Mouse (Mus musculus) urinary bladder, postnatal 10 days (tissue): ENCODE results near the gene Gucy2g.
"Not testable (repeated sequence)": the region's sequence is repeated elsewhere in the genome, so short reads cannot be mapped to it uniquely, and the experiment has no call there.

ENCODE experiments used
- DNase-seq: peaks from one replicate; pipeline ENCODE4 v3.0.0; 2022; ENCODE audit warnings: low spot score

The Gucy2g gene

DNA sequence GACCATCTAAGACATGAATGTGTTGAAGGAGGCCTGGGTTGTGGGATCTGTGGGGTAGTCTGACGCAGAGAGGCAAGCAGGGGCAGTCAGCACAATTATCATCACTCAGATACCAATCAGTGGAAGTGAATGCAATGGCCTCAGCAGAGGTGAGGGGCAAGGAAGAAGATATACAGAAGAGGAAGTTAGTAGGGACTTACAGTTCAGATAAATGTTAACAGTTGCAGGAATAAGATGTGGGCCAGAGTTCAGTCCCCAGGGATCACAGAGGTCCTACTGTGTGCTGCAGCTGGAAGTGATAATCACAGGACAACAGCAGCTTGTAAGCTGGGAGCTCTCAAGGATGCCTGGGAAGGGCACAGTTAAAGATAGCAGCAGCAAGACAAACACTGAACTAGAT, 76.9 kb downstream of the Gucy2g start:
- no peak for DNase-seq

DNA sequence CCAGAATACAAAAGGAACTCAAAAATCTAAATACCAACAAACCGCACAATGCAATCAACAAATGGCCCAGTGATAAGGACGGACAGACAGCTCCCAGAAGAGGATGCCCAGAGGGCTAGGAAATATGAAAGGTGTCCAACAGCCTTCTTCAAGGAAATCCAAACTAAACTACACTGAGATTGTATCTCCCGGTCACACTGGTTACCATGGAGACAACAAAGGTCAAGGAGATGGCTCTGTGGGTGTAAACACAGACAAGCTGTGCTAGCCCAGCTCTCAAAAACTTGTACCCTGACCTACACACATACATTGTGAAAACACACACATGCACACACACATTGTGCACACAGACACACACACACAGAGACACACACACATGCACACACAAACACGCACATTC, 78.8 kb downstream of the Gucy2g start:
- DNase-seq, result no peak

DNA sequence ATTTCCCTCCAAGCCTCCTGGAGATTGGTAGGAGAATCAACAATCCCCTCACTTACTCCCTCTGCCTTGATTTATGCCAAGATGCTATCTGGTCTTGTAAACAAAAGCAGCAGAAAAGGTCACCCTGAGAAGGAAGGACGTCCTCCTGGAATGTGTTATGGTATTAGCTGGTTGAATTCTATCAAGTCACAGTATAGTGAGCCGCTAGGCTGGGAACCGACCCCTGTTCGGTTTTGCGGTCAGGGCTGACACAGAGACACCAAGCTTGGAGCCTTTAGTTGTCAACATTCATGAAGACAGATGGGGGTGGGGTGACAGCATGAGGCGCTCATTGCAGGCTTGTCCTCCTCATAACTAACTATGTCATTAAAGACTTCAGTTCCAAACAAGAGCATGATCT, 81.2 kb downstream of the Gucy2g start:
- DNase-seq, result no peak

DNA sequence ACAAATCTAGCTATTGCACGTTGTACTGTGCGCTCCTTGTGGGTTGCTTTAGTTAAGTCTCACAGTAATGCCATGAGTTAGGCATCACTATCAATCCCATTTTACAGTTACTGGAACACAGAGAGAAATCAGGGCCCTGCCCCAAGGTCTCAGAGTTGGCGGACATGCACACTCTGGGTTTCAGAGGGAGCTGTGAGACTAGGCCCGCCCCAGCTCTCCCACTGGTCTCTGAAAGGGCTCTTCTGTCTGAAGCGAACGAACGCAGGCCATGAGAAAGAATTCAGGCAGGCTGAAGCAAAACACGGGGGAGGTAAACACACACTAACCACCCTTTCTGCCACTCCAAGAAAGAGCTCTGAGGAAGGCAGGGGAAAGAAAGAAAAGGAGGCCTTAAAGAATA, 82.4 kb downstream of the Gucy2g start:
- DNase-seq, result no peak

DNA sequence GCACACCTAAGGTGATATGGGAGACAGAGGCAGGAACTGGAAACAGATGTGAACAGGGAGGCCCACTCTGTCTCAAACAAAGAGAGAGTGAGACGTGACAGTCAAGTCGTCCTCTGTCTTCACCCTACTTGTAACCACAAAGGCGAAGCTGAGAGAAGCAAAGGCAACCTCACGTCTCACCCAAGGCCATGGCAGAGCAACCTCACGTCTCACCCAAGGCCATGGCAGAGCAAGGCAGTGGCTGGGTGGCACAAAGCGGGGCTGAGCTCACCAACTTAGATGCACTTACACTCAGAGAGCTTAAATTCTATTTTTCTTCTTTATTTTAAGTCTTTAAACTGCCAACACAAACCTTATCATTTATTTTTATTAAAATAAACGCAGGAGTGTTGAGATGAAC, 84.0 kb downstream of the Gucy2g start:
- no peak for DNase-seq

DNA sequence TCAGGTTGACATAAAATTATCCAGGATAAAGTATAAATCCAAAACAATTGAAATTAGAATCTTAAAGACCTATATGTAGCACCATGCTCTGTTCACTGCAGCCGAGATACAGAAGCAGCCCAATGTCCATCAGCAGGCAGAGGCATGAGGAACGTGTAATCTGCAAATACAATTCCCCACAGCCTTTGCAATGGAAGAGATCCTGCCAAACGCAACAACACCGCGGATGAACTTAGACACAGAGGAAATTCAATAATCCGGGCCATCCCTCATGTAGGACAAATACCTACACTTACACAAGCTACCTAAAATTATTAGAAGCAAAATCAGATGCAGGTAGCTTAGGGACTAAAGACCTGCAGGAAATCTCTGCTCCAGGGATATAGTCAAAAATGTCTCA, 88.1 kb downstream of the Gucy2g start:
- DNase-seq, result no peak

DNA sequence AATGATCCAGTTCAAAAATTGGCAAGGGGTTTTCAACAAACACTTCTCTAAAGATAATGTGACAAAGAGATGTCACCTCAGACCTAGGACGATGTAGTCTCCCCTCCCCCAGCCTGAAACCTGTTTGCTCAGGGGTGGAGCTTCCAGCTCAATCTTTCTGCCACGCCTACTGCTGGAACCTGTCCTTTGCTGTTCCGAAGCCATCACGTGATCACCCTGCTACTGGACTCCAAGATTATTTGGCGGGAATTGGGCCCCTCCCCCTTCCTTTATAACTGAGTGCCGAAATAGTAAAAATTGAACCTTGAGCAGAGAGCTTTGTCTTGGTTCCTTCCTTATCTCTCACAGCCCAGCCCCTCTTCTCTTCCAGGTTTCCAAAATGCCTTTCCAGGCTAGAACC, 88.8 kb downstream of the Gucy2g start:
- DNase-seq, result not testable (repeated sequence)

DNA sequence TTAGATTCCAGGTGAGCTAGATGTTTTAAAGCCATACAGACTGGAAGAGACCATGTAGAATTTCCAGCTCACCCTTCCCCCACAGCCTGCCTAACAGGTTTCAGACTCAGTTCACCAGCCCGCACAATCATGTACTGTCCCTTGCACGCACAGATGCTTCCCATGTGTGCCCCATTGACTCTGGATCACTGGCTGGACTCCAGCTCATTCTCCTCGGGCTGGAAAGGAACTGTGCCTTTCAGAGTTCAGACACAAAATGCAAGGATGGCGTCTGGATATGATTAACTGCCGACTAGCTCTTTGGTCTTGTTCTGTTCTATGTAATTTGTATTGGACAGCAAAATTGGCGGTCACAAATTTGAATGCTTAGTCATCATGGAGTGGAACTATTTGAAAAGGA, 91.4 kb downstream of the Gucy2g start:
- no peak for DNase-seq

DNA sequence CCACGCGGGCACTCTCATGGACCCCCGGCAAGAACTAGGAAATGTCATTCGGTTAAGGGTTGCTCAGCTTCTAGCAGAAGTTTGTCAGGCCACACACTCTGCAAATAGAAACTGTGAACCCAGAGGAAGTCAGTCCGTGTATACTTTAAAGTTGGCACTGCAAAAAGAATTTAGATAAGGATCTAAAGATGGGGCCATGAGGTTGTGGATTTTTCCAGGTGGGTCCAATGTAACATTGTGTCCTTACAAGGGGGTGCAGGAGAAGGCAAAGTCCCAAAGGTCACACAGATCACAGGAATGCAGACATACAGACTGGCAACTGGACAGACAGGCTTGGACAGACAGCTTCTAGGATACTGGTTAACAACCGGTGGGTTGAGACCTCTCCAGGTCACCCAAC, 92.9 kb downstream of the Gucy2g start:
- no peak for DNase-seq
